Mouse (Mus musculus) forebrain, embryonic 13.5 days (tissue): Measurements from ENCODE around the gene Vmn1r50. TPM values are rescaled to one million over a fixed set of nuclear protein-coding genes. Genes with fewer than 3 reads are reported as not detected.
"Not testable (repeated sequence)": the region's sequence is repeated elsewhere in the genome, so short reads cannot be mapped to it uniquely, and the experiment has no call there.

Source experiments
- ATAC-seq: fragments of 200-750 bp; cut with Nextera tagmentation; 2 replicates; pipeline ENCODE4 v1.8.0; 2017
- H3K27ac ChIP-seq: fragments of 300-500 bp; sonication (generic); 2 replicates; pipeline ENCODE4 v1.5.1; 2015; ENCODE audit warnings: inconsistent platforms, mild to moderate bottlenecking, moderate library complexity
- H3K27me3 ChIP-seq: fragments of 300-500 bp; sonication (generic); 2 replicates; pipeline ENCODE4 v1.6.1; 2015; ENCODE audit warnings: mild to moderate bottlenecking, inconsistent platforms
- H3K36me3 ChIP-seq: fragments of 300-500 bp; sonication (generic); 2 replicates; pipeline ENCODE4 v1.6.1; 2015; ENCODE audit warnings: mild to moderate bottlenecking, inconsistent platforms; ENCODE audit not compliant: poor library complexity, severe bottlenecking
- H3K4me1 ChIP-seq: fragments of 300-500 bp; sonication (generic); 2 replicates; pipeline ENCODE4 v1.6.1; 2015; ENCODE audit warnings: inconsistent platforms
- H3K4me2 ChIP-seq: fragments of 300-500 bp; sonication (generic); 2 replicates; pipeline ENCODE4 v1.6.1; 2015; ENCODE audit warnings: inconsistent platforms, mild to moderate bottlenecking, moderate library complexity
- H3K4me3 ChIP-seq: fragments of 300-500 bp; sonication (generic); 2 replicates; pipeline ENCODE4 v1.5.1; 2015; ENCODE audit warnings: mild to moderate bottlenecking, inconsistent platforms
- H3K9ac ChIP-seq: fragments of 300-500 bp; sonication (generic); 2 replicates; pipeline ENCODE4 v1.6.1; 2015; ENCODE audit warnings: mild to moderate bottlenecking, inconsistent platforms
- H3K9me3 ChIP-seq: fragments of 300-500 bp; sonication (generic); replicated peaks from 2 replicates; pipeline ENCODE4 v1.6.1; 2016; ENCODE audit warnings: inconsistent platforms
- WGBS: fragments of 180-500 bp; shearing (Covaris S2); methylation state at CpG from one replicate; pipeline ENCODE4 v1.1.7; 2015; 5-methylcytosine and 5-hydroxymethylcytosine counted together
- polyA plus RNA-seq: library from polyadenylated mRNA; unstranded; fragments of >200 nt; fragmentation: Nextera tagmentation; extraction: Ambion mirVana; gene quantifications from 2 replicates; pipeline ENCODE4 v1.2.1, GENCODE M21; 2015

Vmn1r50 gene
- polyA plus RNA-seq: not detected in 2 replicates

GRCm38 (mm10) chr6:90101130-90101529, at the start of gene Vmn1r50:
TSS of gene Vmn1r50 (plus strand) at chr6:90101430.
- peaks cover 22% of the 10 kb centered on the region for H3K9me3 ChIP-seq
- no peaks in the 10 kb centered on the region for H3K4me1 ChIP-seq
- no peak within 1 kb of the TSS for H3K4me3 ChIP-seq
- H3K4me2 ChIP-seq: no peak within 1 kb of the TSS
- no peaks in the 10 kb centered on the region for H3K27me3 ChIP-seq
- no peak for ATAC-seq
- H3K27ac ChIP-seq: no peak within 1 kb of the TSS
- no peak within 1 kb of the TSS for H3K9ac ChIP-seq
- WGBS: 59% methylated on average over 2 of the region's 2 CpGs
- no peaks in the 10 kb centered on the region for H3K36me3 ChIP-seq

DNA sequence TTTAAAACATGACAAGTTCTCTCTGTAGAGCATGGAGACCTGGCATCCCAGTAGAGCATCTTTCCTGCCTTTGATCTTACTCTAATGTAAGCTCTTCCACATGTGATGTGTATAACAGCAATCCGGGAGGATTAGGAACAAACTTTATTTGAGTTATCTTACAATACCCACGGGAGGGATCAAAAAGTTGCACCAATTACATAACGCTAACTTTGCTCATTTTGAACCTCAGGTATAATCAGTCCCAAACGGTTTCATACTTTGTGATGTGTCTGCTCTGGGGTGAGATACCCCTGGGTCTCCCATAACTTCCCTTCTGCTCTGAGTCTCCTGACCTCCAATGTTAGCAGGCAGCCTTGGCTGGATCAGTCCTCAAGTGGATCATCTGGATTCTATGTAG, 22.8 kb upstream of the Vmn1r50 start, which contains the start of gene Vmn1r49:
Gene Vmn1r49, minus strand, starts transcription at position 101 of the 400 bp plus-strand sequence.
- Histone ChIP-seq H3K9me3 (peaks cover 22% of the 10 kb centered on the region), H3K27me3 (no peaks in the 10 kb centered on the region), H3K4me2 (no peak within 1 kb of the TSS), H3K4me1 (no peaks in the 10 kb centered on the region), H3K9ac (no peak within 1 kb of the TSS), H3K36me3 (no peaks in the 10 kb centered on the region), H3K27ac (no peak within 1 kb of the TSS), H3K4me3 (no peak within 1 kb of the TSS)
- 81% methylated on average over 4 of the region's 4 CpGs for WGBS
- ATAC-seq: no peak

DNA sequence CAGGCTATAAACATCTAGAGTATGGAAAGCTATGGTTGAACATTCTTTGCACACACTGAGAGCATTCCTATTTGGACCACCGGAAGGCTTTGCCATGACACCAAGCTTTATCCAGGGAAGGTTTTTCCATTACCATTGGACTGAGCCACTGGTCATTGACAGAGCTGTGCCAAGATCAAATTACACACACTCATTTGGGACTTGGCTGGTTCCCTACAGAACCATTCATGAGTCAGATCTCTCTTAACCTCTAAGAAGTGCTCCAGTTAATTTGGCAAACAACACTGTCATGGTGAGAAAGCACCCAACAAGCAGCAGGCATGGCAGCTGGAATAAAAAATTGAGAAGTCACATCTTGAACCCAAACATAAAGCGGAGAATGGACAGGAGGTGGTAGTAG, 664 bp upstream of the Vmn1r50 start:
- WGBS: 91% methylated on average over 2 of the region's 2 CpGs
- Histone ChIP-seq H3K4me2 (no peak overlapping the region), H3K27me3 (no peaks in the 10 kb centered on the region), H3K27ac (no peak overlapping the region), H3K9me3 (peaks cover 22% of the 10 kb centered on the region), H3K9ac (no peak overlapping the region), H3K4me1 (no peaks in the 10 kb centered on the region), H3K4me3 (no peak overlapping the region), H3K36me3 (no peaks in the 10 kb centered on the region)
- no peak for ATAC-seq

DNA sequence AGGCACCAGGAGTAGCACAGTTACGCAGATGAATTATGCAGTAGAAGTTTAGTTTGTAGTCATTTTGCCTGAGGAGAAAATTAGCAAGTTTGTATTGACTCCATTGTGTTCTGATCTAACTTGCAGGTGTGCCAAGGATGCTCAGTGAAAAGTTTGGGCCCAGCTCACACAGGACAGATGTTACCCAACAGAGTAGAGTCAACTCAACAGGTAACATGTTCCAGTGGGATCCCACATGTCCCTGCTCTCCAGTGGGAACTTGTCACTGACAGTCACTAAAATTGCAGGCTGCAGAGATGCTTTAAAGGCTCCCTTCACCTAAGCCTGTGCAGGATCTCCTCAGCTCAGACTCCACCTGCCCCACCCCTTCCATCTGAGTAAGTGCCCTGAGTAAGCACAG, 21.1 kb downstream of the Vmn1r50 start, which contains the start of gene Vmn1r51:
Gene Vmn1r51, plus strand, starts transcription at position 301 of the 400 bp plus-strand sequence.
- not testable (repeated sequence) for H3K27ac ChIP-seq, H3K27me3 ChIP-seq, H3K4me3 ChIP-seq, H3K4me1 ChIP-seq, H3K4me2 ChIP-seq, H3K36me3 ChIP-seq, ATAC-seq, H3K9ac ChIP-seq
- H3K9me3 ChIP-seq: peaks cover 11% of the 10 kb centered on the region; the same call in 1 of the 2 replicates
- WGBS: 87% methylated on average over 1 of the region's 1 CpGs

Other genes with a start within 250 kb of the Vmn1r50 start
- gene Vmn1r42, start 225.0 kb upstream of the Vmn1r50 start, polyA plus RNA-seq: not detected in 2 replicates
- not detected in 2 replicates for gene Vmn1r43, start 225.0 kb upstream of the Vmn1r50 start, polyA plus RNA-seq
- not detected in 2 replicates for gene Vmn1r44, start 217.8 kb upstream of the Vmn1r50 start, polyA plus RNA-seq
- gene Vmn1r45, start 160.8 kb upstream of the Vmn1r50 start, polyA plus RNA-seq: not detected in 2 replicates
- not detected in 2 replicates for gene Vmn1r46, start 132.1 kb upstream of the Vmn1r50 start, polyA plus RNA-seq
- gene Vmn1r47, start 85.3 kb upstream of the Vmn1r50 start, polyA plus RNA-seq: not detected in 2 replicates
- gene Vmn1r48, start 64.6 kb upstream of the Vmn1r50 start, polyA plus RNA-seq: not detected in 2 replicates
- not detected in 2 replicates for gene Vmn1r49, start 22.9 kb upstream of the Vmn1r50 start, polyA plus RNA-seq
- gene Vmn1r51, start 21.2 kb downstream of the Vmn1r50 start, polyA plus RNA-seq: not detected in 2 replicates
- not detected in 2 replicates for gene Vmn1r52, start 73.4 kb downstream of the Vmn1r50 start, polyA plus RNA-seq
- gene V1ra8, start 101.4 kb downstream of the Vmn1r50 start, polyA plus RNA-seq: not detected in 2 replicates
- gene Vmn1r53, start 123.0 kb downstream of the Vmn1r50 start, polyA plus RNA-seq: not detected in 2 replicates
- not detected in 2 replicates for gene Vmn1r54, start 144.9 kb downstream of the Vmn1r50 start, polyA plus RNA-seq
- not detected in 2 replicates for gene BC048671, start 199.8 kb downstream of the Vmn1r50 start, polyA plus RNA-seq
- gene Chst13, start 223.8 kb downstream of the Vmn1r50 start, polyA plus RNA-seq: 0.18 TPM in 1 of 2 replicates, not detected in the other
- gene Uroc1, start 231.9 kb downstream of the Vmn1r50 start, polyA plus RNA-seq: not detected in 2 replicates